Mouse (Mus musculus): Measurements from ENCODE around the gene Ror1. TPM values are rescaled to one million over a fixed set of nuclear protein-coding genes. Genes with fewer than 3 reads are reported as not detected.

Ror1 gene
- polyA plus RNA-seq, 1 experiment from 2014 or later = 9.9 TPM

DNA sequence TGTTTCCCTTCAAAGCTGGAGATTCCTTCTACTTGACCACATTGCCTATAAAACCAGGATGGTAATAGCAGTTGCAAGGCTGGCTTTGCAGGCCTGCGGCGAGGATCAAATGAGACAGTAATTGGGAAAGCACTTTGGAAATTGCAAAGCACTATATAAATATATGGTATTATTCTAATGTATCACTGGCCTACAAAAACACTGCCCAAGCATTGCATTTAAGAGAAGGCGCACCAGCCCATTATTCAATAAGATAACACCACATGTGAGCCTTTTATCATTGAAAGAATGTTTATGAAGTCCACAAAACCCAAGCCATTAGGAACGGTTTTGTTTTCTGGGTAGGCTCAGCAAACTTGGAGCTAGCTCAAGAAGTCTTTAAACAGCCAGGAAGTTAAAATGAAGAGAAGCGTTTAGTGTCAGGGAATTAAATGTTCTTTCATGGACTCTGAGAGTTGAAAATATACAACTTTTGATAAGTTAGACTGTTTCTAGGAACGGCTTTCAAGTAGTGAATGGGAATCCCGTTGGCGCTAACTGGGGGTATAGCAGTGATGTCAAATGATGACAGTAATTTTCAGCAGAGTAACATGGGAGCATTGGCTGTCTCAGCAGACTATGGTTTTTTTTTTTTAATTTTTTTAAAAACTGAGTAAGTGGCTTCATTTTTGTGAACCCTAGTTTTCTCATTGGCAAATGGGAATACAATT lies 187.7 kb downstream of the Ror1 start:
- WGBS = 94% methylated on average over 8 of the region's 8 CpGs
- no peaks in the 10 kb centered on the region for H3K9me3 ChIP-seq (replicated peaks)
- H3K4me2 ChIP-seq (replicated peaks) = no peak overlapping the region
- H3K36me3 ChIP-seq = no peaks in the 10 kb centered on the region
- no peak overlapping the region for H3K4me3 ChIP-seq
- no peak for ATAC-seq (ENCODE audit: low FRiP score)
- H3K27ac ChIP-seq = no peak overlapping the region
- H3K4me1 ChIP-seq = no peaks in the 10 kb centered on the region
- H3K27me3 ChIP-seq = no peaks in the 10 kb centered on the region
- H3K9ac ChIP-seq = no peak overlapping the region

DNA sequence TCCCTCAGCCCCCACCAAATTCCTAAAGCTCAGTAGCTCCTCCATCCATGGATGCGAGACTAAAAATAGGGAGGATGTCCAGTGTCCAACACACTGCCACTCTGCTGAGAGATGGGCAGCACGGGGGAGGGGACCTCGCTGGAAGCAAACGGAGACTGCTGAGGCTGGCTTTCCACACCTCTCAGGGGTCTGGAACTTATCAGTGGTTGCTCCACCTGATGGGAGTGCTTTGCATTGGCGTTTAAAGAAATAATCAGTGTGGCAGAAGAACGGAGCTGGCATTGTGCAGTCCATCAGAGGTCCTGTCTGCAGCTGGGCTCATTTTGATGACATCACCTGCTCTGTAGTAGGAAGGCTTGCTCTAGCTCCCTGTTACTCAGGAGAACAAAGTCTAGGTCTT lies 188.9 kb downstream of the Ror1 start:
- Histone ChIP-seq H3K4me2 (replicated peaks) (no peak overlapping the region), H3K9me3 (replicated peaks) (no peaks in the 10 kb centered on the region), H3K27me3 (no peaks in the 10 kb centered on the region), H3K36me3 (no peaks in the 10 kb centered on the region), H3K4me1 (no peaks in the 10 kb centered on the region), H3K9ac (no peak overlapping the region), H3K27ac (no peak overlapping the region), H3K4me3 (no peak overlapping the region)
- no peak for ATAC-seq (ENCODE audit: low FRiP score)
- WGBS = 84% methylated on average over 6 of the region's 6 CpGs

DNA sequence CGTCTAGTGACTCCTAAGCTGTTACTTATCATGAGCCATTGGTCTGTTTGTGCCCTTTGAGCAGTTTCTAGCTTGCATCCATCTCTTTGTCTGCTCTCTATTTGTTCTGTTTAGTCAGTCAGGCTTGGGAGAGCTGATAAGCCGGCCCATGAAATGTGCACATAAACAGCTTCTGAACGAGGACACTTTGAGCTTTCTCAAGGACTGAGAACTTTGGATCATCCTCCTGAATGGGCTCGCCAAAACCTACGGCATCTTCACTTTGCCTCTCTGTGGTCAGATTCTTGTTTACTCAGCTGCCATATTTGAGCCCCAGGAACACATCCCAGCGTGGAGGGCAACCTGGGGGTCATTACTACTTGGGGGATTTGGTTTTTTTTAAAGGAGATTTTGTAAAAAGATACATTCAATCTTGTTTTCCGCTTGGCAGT lies 190.5 kb downstream of the Ror1 start:
- ATAC-seq (ENCODE audit: low FRiP score) = no peak
- Histone ChIP-seq H3K9me3 (replicated peaks) (no peaks in the 10 kb centered on the region), H3K27me3 (no peaks in the 10 kb centered on the region), H3K36me3 (no peaks in the 10 kb centered on the region), H3K27ac (no peak overlapping the region), H3K9ac (no peak overlapping the region), H3K4me3 (no peak overlapping the region), H3K4me1 (no peaks in the 10 kb centered on the region), H3K4me2 (replicated peaks) (no peak overlapping the region)
- 70% methylated on average over 7 of the region's 7 CpGs for WGBS

DNA sequence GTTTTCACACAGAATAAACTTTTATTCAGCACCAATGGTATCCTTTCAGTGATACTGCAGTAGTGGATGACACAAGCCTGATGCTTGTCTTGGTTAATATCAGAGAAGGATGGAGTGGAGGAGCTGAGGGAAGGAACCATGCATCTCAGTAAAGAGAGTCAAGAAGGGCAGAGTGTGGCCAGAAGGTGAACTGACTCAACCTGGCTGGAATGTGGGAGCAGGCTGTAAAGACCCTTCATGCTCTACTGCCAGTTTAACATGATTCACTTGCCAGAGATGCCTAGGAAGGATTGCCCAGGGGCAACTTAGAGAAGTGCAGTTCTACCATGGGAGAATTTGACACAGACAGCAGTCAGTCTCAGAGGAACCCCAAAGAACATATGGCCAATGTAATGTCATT lies 191.2 kb downstream of the Ror1 start:
- no peak overlapping the region for H3K4me2 ChIP-seq (replicated peaks)
- no peak overlapping the region for H3K9ac ChIP-seq
- no peaks in the 10 kb centered on the region for H3K4me1 ChIP-seq
- H3K4me3 ChIP-seq = no peak overlapping the region
- H3K9me3 ChIP-seq (replicated peaks) = no peaks in the 10 kb centered on the region
- no peaks in the 10 kb centered on the region for H3K36me3 ChIP-seq
- no peaks in the 10 kb centered on the region for H3K27me3 ChIP-seq
- ATAC-seq (ENCODE audit: low FRiP score) = no peak
- H3K27ac ChIP-seq = no peak overlapping the region

DNA sequence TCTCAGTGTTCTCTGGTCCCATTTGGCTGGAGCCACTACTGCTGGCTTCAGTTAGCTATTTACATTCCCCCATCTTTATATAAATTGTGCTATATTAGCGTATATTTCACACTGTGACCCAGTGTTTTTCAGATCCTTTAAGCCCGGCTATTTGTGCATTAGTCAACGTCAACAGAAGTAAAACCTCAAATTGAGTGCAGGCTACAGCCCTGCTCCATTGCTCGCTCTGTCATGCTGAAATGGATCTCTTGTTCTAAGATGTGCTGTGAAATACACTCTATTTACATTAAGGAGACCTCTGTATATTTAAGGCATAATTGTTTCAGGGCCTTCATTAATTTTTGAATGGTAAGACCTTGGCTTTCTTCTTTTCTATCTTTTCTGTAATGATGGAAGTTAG lies 192.2 kb downstream of the Ror1 start:
- 87% methylated on average over 4 of the region's 4 CpGs for WGBS
- Histone ChIP-seq H3K9ac (no peak overlapping the region), H3K4me2 (replicated peaks) (no peak overlapping the region), H3K9me3 (replicated peaks) (no peaks in the 10 kb centered on the region), H3K27me3 (no peaks in the 10 kb centered on the region), H3K36me3 (no peaks in the 10 kb centered on the region), H3K4me3 (no peak overlapping the region), H3K27ac (no peak overlapping the region), H3K4me1 (no peaks in the 10 kb centered on the region)
- ATAC-seq (ENCODE audit: low FRiP score) = no peak

DNA sequence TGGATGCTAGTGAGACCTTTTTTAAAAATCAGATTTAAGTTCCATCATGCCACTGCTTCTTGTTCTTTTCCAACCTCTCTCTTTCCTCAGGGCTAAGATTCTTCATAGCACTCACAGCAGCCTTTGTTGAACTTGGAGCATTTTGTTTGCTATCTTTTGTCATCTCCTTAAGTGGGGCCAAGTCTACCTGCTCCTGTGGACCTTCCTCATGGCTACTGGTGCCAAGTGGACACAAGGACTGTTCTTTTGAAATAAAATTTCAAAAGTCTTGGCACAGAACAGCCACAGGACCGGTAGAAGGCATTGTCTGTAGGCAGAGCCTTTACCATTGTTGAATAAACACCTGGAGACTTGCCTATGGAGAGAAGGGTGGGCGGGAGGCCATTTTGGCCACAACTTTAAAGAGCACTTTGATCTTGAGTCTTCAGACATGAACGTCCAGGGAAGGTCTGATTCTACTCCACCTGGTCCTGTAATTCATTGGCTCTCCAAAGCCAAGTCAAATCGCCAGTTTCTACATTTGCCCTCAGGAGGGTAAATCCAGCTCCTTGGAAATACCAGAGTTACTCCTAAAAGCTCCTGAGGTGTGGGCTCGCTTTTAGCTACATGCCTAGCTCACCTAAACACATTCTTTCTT lies 195.5 kb downstream of the Ror1 start:
- H3K4me1 ChIP-seq = no peaks in the 10 kb centered on the region
- 91% methylated on average over 5 of the region's 5 CpGs for WGBS
- no peaks in the 10 kb centered on the region for H3K36me3 ChIP-seq
- H3K4me2 ChIP-seq (replicated peaks) = no peak overlapping the region
- H3K27ac ChIP-seq = no peak overlapping the region
- no peaks in the 10 kb centered on the region for H3K27me3 ChIP-seq
- no peak overlapping the region for H3K9ac ChIP-seq
- no peak for ATAC-seq (ENCODE audit: low FRiP score)
- H3K9me3 ChIP-seq (replicated peaks) = no peaks in the 10 kb centered on the region
- no peak overlapping the region for H3K4me3 ChIP-seq

DNA sequence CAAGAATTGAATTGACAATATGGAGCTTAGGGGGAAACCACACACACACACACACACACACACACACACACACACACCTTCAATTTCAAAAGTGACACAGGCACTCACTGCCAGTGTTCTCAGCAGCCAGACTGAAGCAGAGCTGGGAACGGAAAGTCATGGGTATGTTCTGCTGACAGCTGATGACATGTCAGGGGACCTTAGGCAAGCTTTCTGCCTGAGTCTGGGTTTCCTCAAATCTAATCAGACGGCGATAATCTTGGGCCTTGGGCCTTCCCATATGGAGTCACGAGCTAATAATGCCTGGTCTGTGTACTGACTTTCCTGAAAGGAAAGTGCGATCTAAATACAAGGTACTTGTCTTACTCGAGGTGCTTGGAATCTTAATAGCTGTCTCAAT lies 202.1 kb downstream of the Ror1 start:
- H3K27me3 ChIP-seq = no peaks in the 10 kb centered on the region
- no peaks in the 10 kb centered on the region for H3K4me1 ChIP-seq
- H3K36me3 ChIP-seq = no peaks in the 10 kb centered on the region
- no peak overlapping the region for H3K4me2 ChIP-seq (replicated peaks)
- no peak overlapping the region for H3K27ac ChIP-seq
- no peak overlapping the region for H3K9ac ChIP-seq
- WGBS = 81% methylated on average over 6 of the region's 6 CpGs
- ATAC-seq (ENCODE audit: low FRiP score) = no peak
- no peaks in the 10 kb centered on the region for H3K9me3 ChIP-seq (replicated peaks)
- H3K4me3 ChIP-seq = no peak overlapping the region

DNA sequence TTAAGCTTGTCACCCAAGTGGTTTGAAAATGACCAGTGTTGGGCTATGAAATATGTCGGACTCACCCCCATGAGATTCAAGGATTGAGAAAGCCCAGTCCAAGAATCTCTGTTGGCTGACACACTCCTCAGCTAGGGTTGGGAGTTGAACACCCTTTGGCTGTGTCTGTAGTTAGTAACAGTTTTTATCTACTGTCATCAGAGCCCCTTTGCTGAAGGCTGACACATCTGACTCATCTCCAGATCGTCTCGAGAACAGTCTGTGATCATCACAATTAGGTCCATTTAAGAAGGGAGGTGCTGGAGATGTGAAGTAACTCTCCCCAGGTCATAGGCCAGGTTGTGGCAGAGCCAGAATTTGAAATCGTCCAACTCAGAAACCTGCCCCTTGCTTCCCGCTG lies 203.0 kb downstream of the Ror1 start:
- Histone ChIP-seq H3K9ac (no peak overlapping the region), H3K4me3 (no peak overlapping the region), H3K27ac (no peak overlapping the region), H3K4me2 (replicated peaks) (no peak overlapping the region), H3K4me1 (no peaks in the 10 kb centered on the region), H3K27me3 (no peaks in the 10 kb centered on the region), H3K9me3 (replicated peaks) (no peaks in the 10 kb centered on the region), H3K36me3 (no peaks in the 10 kb centered on the region)
- no peak for ATAC-seq (ENCODE audit: low FRiP score)
- WGBS = 92% methylated on average over 5 of the region's 5 CpGs

DNA sequence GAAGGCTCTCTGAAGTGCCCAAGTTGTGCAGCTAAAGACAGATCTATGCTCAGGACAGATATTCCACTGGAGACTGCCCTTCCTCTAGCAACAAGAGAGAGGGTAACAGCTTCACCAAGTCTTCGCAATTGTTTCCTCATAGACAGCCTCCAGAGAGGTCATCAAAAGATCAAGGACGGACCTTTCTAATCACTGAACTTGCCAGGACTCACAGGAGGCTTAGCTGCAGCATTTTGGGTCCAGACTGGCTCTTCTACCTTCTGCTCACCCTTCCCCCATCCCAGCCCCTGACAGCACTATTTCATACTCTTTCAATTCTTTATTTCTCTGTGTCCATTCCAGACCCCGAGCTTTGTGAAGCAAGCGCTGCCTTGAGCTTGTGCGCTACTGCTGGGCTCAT lies 204.6 kb downstream of the Ror1 start:
- H3K4me1 ChIP-seq = no peaks in the 10 kb centered on the region
- H3K4me3 ChIP-seq = no peak overlapping the region
- no peaks in the 10 kb centered on the region for H3K9me3 ChIP-seq (replicated peaks)
- no peak overlapping the region for H3K4me2 ChIP-seq (replicated peaks)
- no peaks in the 10 kb centered on the region for H3K27me3 ChIP-seq
- no peak overlapping the region for H3K9ac ChIP-seq
- WGBS = 83% methylated on average over 5 of the region's 5 CpGs
- no peaks in the 10 kb centered on the region for H3K36me3 ChIP-seq
- ATAC-seq (ENCODE audit: low FRiP score) = no peak
- no peak overlapping the region for H3K27ac ChIP-seq

DNA sequence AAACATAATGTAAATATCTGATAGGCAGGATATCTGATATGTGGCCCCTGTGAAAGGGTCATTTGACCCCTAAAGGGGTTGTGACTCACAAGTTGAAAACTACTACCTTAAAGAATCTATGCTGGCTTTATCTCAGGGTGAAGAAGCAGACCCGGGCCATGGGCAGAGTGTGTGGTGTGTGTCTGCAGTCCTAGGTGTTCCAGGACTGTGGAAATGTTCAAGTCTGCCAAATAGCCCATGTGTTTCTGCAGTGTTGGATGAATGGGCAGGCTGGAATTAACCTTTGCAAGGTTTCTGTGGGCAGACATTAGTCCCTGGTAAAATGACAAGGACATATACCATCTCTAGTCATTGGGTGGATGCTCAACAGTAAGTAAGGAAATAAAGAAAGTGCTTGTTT lies 205.8 kb downstream of the Ror1 start:
- Histone ChIP-seq H3K27ac (no peak overlapping the region), H3K9me3 (replicated peaks) (no peaks in the 10 kb centered on the region), H3K4me2 (replicated peaks) (no peak overlapping the region), H3K4me3 (no peak overlapping the region), H3K9ac (no peak overlapping the region), H3K4me1 (no peaks in the 10 kb centered on the region), H3K36me3 (no peaks in the 10 kb centered on the region), H3K27me3 (no peaks in the 10 kb centered on the region)
- ATAC-seq (ENCODE audit: low FRiP score) = no peak
- 88% methylated on average over 1 of the region's 1 CpGs for WGBS

DNA sequence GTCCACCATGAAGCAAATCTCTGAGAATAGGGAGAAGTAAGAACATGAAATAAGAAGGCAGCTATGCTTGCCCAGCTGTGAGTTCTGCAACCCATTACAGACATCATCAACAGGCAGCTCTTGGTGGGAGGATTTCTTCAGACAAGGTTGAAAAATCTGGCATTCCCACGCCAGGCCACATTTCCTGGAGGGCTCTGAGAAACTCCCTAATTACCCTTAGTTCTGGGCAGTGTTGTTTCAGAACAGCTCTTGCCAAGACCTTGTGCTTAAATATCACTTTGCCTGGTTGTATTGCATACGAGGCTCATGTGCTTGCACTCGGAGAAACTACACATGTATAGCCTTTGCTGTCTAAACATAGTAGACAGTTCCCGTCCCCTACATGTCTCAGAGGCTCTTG lies 211.8 kb downstream of the Ror1 start:
- Histone ChIP-seq H3K4me3 (no peak overlapping the region), H3K27ac (no peak overlapping the region), H3K9me3 (replicated peaks) (no peaks in the 10 kb centered on the region), H3K4me1 (0 out of 2 replicates have a peak, but pooled peaks cover 4% of the 10 kb centered on the region), H3K4me2 (replicated peaks) (no peak overlapping the region), H3K36me3 (no peaks in the 10 kb centered on the region), H3K27me3 (no peaks in the 10 kb centered on the region), H3K9ac (no peak overlapping the region)
- WGBS = 78% methylated on average over 4 of the region's 4 CpGs
- no peak for ATAC-seq (ENCODE audit: low FRiP score)

DNA sequence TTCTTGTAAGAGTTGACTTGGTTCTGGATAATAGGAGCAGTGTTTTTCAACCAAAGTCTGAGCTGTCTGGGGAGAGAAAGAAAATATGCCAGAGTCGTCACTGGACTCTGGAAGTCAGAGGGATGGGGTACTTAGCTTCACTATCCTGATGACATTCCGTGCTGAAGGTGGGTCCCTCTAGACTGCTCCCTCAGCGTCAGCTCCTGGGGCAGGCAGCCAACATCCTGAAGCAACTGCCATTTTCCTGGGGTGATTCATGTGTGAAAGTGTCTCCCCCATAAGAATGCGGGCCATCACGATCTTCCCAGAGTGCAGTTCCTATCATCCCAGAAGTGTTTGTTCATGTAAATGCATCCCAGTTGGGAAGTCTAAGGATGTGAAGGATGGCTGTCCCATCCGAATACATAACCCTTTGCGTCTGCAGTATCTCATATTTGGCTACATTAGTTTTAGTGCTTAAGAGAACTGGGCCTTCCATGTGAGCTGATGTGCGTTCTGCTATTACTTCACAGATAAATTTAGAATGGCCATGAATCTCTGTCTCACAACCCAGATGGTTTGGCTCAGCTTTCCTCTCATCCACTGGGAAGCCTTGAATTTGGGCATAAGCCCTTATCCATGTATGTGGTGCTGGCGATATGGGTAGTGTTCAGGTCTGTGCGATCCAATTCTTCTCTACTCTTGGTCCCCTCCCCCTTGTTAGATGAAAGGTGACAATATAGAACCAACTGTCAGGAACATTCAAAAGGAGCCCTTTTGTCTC lies 216.4 kb downstream of the Ror1 start:
- Histone ChIP-seq H3K4me1 (0 out of 2 replicates have a peak, but pooled peaks cover 4% of the 10 kb centered on the region), H3K4me3 (no peak overlapping the region), H3K9ac (no peak overlapping the region), H3K27ac (no peak overlapping the region), H3K36me3 (no peaks in the 10 kb centered on the region), H3K9me3 (replicated peaks) (no peaks in the 10 kb centered on the region), H3K27me3 (no peaks in the 10 kb centered on the region), H3K4me2 (replicated peaks) (no peak overlapping the region)
- ATAC-seq (ENCODE audit: low FRiP score) = no peak
- 88% methylated on average over 10 of the region's 10 CpGs for WGBS
